Mouse (Mus musculus): ENCODE results near the gene Otof.

Gene Otof

DNA sequence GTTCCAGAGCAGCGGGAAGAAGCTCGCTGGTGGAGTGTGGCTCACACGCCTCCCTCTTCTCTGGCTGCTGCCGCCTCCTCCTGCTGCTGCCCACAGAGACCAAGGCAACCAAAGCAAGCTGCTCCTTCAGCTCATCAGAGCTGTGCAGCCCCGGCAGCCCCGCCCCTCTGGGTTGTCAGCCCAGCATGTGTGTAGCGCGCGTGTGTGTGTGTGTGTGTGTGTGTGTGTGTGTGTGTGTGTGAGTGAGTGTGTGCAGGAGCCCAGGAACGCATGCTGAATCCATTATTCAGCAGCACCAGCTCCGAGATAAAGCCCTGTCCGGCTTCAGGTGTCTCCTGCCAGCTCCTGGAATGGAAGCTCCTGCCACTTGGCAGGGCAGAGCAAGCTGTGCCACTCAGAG is at the start of gene Otof:
Gene Otof (minus strand): TSS at position 112 of the 400 bp plus-strand sequence.
- no peak for DNase-seq (ENCODE audit: low spot score)

DNA sequence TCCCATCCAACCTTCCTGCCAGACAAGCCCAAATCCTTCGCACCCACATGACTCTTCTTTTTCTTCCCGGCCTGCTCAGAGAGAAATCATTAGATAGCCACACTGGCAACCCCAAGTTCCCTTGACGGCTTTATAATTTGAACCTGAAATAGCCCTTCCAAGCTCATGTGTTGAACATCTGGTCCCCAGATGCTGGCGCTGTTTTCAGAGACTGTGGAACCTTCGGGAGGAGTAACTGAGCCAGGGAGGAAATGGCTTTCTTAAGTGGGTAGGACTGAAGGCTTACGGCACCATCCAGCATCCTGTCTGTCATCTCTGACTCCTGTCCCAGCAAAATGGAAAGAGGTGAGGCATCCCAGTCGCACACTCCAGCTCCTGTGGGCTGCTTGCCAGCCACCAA is 35.6 kb upstream of the Otof start:
- no peak for DNase-seq (ENCODE audit: low spot score)

DNA sequence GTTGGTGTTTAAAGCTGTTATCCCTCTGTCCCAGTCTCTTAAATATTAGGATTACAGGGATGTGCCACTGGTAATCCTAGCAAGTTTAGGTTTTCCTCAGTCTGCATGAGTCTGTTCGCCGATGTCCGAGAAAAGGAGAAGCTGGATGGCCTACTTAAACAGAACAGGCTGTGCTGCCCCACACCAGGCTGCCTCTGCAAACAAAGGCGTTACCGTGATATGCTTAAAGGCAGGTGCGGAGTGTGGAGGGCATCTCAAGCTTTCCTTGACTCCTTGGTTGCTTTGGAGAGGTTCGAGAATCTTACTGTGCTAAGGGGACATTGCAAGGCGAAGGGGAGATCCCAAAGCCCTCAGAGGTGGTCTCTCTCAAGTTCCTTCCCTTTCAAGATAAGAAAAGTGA is 35.1 kb upstream of the Otof start:
- no peak for DNase-seq (ENCODE audit: low spot score)

DNA sequence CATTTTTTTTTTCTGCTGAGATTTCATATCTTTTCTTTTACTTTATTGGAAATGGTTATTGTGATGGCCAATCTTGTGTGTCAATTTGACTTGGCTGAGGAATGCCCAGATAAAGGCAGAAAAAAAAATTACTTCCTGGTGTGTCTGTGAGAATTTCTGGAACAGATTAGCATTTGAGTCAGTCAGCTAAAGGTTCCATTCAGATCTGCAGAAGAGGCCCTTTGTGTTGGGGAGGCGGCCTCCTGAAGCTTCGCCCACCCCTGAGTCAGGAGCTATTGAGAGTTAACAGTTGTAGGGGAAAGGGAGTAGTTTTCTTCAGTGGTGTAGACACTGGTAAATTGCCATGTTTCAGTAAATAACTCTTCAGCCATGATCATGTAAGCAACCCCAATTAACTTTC is 33.6 kb upstream of the Otof start:
- no peak for DNase-seq (ENCODE audit: low spot score)

DNA sequence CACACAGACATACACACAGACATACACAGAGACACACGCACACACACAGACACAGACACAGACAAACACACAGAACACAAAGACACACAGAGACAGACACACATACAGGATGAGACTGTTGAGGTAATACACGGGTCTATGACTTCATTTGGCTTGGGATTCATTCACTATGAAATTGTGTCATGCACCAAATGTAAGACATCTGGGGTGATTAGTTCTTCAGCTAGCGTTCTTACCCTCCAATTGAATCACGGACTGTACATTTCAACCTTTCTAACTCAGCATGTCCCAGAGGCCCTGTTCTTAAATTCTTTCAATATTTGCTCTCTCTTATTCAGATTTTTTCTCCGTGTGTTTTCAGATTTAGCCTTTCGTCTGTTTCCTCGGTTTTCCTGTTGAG is 32.9 kb upstream of the Otof start:
- DNase-seq (ENCODE audit: low spot score), result no peak

DNA sequence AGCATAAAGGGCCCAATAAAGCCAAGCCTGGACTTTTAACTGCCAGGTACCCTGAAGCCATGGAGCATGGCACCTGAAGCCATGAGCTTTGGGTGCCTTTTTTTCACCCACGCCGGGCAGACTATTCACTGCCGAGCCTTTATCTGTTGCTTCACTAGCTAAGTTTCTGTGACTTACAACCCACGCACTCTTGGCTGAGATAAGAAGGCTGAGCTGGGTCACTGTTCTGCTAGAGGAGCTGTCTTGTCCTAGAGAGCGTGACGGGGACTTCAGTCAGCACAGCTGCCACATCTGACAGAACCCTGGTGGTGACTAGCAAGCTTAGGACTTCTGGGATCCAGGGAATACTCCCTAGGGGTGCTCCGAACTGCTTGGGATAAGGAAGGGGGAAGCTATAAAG is 32.0 kb upstream of the Otof start:
- DNase-seq (ENCODE audit: low spot score), result no peak

DNA sequence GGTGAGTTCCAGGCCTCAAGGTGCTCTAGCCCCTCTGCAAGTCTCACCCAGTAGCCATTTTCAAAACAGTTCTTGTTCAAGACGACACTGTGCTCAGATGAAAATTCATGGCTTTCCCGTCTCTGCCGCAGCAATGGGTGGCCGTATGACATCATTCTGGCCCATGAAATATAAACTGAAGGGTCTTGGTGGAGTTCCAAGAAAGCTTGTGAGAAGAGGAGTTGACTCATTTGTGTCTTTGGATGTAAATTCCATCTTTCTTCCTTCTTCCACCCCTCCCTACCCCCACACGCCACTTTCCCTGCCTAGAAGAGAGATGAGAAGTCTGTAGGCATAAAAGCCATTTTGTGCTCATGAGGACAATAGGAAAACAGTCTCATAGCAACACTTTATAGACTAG is 29.1 kb upstream of the Otof start:
- DNase-seq (ENCODE audit: low spot score), result no peak

DNA sequence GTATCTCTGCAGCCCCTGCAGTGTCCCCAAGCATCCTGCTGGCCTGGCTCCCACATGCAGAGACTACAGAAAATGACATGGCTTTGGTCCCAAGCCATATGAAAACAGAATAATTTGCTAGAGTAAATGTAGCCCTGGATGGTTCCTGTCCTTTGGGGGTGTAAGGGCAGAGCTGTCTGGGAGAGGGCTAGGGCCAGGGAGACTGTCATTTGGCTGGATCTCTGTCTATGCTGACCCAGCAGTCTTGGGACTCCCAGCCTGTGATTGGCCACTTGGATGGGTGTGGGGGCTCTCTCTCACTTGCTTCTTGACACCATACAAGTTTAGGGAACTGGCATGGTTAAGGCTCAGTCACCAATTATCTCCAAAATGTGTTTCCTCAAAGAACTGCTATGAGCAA is 28.5 kb upstream of the Otof start:
- no peak for DNase-seq (ENCODE audit: low spot score)

DNA sequence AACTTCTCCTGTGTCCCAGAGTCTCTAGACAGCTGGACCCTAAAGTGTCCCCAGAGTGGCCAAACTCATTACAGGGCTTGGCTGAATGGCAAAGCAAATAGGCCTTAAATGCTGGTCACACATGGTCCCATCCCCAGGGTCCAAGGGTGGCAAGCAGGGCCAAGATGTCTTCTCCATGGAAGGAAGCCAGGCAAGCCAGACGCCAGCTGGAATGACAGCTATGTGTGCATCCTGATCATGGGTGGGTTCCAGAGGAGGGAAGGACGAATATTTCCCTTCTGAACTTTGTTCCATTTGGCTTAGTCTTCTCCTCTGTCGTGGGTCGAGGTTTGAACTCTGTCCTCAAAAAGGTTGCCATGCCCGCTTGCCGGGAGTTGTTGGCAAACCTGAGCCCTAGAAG is 23.4 kb upstream of the Otof start:
- no peak for DNase-seq (ENCODE audit: low spot score)

DNA sequence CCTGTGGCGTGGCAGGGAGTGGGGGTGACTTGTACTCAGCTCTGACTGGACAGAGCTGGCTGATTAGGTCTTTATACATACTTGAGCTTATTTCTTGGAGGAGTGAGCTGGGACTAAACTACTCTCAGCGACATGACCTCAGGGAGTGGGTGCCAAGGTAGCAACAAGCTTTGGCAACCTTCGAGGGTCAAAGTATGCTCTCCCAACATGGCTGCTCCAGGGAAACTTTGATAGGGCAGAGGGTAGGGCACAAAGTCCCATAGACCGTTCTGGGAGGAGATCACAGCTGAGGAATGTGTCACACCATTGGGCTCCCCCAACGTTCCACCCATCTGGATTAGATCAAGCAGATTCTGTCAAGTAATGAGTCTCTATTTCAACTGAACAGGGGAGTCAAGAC is 22.9 kb upstream of the Otof start:
- DNase-seq (ENCODE audit: low spot score), result no peak

DNA sequence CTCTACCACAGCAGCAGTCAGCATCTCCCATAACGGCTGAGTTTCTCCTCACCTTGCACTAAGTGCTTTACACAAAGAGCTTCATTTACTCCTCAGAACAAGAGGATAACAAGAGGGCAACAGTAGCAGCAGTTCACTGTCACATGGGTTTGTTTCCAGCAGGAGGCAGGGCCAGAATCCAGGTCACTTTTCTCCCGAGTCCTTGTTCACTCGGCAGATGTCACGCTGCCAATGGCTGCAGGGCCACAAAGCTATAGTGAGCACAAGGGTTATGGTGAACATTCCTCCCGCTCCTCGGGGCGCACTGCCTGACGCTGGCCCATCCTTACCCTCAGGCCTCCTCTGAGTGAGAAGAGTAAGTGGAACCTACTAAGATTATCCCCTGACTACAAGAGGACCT is 21.8 kb upstream of the Otof start:
- no peak for DNase-seq (ENCODE audit: low spot score)

DNA sequence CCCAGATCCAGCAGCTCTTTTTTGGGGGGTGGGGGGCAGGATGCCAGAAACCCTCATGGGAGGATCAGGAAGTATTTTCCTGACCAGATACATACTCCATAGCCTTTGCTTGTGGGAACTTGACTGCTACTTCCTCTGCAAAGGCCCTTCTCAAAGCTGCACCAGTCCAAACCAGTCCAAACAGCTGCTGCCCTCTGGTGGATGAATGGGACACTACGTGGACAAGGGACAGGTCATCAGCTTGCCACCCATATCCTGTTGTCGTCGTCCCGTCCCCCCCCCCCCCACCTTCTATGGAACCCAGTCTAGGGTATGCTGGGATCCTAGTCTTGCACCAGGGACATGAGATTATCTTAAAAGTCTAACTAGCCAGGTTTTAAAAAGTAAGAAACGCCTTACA is 20.6 kb upstream of the Otof start:
- peak; percentile 74 for DNase-seq (ENCODE audit: low spot score)

DNA sequence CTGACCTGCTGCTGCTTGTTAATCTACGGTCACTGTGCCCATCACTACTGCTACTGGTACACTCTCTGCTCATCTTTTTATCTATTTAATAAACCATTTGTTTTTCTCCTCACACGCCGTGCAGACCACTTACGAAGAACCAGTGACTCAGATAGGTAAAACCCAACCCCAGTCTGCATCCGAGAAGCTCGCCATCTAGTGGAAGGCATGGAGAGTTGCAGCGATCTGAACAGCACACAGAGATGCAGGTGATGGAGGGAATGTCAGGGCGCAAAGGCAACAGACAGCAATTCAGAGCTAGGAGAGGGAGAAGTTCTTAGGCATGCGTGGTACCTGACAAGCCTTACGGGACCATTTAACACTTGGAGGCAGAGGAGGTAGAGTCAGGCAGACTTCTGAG is 14.8 kb upstream of the Otof start:
- no peak for DNase-seq (ENCODE audit: low spot score)

DNA sequence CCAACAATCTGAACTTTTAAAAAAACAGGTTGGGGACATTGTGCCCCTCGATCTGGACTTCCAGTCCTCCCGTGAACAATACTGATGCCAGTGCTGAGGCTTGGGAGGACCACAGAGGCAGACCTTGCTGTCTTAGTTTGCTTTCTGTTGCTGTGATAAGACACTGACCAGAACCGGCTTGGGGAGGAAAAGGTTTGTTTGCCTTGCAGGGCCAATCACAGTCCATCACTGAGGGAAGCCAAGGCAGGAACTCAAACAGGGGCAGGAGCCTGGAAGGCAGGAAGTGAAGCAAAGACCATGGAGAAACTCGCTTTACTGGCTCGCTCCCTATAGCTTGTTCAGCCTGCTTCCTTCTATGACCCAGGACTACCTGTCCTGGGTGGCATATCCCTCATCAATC is 10.4 kb upstream of the Otof start:
- DNase-seq (ENCODE audit: low spot score), result no peak

DNA sequence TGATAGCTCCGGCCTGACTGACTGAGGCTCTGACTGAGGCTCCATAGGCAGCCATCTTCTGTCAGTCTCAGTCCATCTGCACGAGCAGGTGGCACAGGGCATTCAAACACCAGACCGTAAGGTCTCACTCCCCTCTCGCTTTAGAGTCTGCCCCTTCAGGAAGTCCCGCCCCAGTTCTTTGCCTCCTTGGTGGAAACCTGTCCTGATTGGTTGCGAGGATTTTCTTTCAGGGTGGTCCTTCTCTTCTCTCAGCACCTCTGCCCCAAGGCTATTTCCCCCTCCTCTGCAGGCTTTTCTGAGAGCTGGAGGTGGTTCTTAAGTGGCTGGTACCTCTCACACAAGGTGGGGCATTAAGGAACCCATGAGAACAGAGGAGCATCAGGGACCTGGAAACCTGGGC is 8.7 kb upstream of the Otof start:
- no peak for DNase-seq (ENCODE audit: low spot score)

DNA sequence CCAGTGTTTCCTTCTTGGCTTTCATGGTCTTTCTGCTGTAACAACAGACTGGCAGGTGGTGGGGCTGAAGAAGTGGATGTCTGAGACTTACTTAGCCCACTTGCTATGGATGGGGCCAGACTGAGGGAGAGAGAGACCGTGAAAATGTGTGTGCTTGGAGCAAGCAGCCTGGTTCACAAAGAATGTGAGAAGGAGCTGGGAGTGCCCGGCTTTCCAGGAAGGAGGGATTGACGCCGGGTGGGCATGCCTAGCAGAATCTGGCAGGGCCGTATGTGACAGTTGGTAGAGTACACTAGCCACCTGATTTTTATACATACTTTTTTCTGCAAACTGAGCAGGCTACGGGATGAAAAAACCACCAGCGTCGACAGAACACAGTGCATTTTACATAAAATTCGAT is 4.6 kb upstream of the Otof start:
- DNase-seq (ENCODE audit: low spot score), result no peak

DNA sequence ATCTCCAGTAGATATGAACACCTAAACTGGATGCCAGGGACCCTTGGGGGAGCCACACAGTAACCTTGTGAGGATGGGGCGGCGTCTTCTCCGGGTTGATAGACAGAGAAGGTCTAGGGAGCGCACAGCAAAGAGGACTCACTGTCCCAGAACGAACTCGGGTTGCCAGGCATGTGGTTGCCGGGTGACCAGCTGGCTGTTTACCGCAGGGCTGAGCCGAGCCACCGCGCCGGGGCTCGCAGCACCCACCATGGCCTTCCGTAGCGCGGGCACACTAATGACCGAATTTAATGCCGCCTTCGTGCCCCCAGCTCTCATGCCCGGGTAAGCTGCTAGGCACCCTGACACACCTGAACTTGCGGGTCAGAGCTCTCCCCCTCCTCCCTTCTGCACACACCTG is 4.1 kb upstream of the Otof start, which contains the start of gene 1700001C02Rik:
Gene 1700001C02Rik (plus strand): TSS at position 187 of the 400 bp plus-strand sequence.
- DNase-seq (ENCODE audit: low spot score), result no peak

DNA sequence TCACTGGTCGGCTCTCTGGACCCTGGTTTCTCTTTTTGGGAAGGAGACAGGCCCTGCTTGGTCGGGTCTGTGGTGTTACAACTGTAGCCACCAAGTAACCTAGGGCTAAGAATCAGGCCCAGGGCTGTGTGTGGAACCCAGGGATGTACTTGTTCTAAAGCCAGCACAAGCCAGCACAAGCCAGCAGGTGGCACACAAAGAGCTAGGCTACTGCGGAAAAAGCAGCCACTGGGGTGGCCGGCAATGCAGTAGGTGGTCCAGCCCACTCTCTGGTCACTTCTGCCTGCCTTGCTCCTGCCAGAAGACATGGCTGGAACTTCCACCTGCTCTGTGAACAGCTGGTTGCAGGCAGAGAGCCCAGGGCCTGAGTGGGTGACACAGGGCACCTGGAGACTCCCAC is 1.6 kb downstream of the Otof start:
- DNase-seq (ENCODE audit: low spot score), result no peak

DNA sequence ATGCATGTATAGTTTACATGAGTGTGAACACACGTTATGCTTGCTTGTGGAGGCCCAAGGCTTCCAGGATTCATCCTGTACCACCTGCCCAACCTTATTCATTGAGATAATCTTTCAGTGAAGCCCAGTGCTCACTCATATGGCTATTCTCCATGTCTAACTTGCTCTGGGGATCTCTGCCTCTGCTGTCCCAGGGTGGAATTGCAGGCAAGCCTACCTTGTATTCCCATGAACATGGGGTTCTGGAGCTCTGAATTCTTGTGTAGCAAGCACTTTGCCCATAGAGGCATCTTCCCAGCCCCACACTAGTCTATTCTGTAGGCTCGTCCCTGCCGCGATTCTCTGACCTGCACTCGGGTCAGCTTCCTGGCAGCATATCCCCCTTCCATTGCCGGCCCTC is 5.7 kb downstream of the Otof start:
- no peak for DNase-seq (ENCODE audit: low spot score)

DNA sequence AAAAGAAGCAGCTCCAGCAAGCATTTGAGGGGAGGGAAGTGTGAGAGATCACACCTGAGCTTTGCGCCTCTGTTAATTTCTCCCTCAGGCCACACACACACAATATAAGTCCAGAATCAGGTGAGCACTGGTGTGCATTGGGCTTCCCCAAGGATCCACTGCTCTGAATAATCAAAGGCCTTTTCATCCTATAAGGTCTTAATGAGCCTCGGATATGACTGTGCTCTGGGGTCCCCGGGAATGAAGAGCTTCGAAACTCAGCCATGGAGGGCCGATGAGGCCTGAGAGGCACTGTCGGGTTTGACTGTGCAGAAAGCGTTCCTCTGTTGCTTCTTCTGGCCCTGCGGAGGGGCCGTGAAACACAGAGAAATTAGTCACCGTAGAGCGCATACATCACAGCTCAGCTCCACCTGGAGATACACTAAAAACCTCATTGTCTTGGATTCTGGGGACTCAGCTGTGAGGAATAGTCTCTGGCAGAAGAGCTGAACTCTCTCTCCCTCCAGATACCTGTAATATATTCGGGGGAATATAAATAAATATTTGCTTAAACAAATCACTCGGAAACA is 17.3 kb downstream of the Otof start:
- DNase-seq (ENCODE audit: low spot score), result no peak

DNA sequence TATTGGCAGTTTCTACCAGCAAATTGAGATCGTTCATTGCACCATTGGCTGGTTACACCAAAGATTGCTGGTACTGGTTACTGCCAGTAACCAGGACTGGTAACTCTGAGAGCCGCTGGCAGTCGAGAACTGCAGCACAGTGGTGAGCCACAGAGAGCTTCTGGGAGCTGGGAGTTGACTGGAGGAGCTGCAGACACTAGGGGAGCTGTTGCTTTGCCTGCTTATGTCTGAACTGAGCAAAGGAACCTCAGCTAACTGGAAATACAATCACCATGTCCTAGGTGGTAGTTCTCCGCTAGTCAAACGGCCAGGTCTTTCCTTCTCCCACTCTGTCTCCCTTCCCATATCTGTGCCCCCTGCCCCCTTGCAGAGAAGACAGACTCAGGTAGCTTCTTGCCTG is 19.5 kb downstream of the Otof start:
- no peak for DNase-seq (ENCODE audit: low spot score)

DNA sequence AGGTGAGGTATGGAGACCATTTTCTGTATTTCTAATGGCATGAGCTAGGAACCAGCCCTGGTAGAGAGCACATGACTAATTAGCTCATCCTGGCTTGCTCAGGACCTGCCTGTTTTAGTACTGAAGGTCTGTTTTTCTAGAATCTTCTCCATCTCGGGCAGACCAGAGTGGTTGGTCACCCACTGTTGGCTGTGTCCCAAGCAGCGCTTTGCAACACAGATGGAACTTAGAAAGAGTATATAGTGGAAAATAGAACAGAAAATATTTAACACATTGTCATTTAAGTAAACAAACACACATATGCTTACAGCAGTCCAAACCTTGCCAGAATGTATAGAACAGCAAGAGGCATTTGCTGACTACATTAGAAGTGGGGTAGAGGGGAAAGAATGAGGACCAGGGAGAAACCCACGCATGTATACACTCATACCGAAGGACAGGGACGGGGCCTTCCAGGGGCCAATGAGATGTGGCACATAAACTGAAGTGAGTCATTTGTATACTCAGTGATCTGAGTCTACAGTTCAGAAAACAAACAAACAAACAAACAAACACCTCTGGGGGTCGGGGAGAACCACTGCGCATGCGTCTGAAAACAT is 21.3 kb downstream of the Otof start:
- DNase-seq (ENCODE audit: low spot score), result no peak

DNA sequence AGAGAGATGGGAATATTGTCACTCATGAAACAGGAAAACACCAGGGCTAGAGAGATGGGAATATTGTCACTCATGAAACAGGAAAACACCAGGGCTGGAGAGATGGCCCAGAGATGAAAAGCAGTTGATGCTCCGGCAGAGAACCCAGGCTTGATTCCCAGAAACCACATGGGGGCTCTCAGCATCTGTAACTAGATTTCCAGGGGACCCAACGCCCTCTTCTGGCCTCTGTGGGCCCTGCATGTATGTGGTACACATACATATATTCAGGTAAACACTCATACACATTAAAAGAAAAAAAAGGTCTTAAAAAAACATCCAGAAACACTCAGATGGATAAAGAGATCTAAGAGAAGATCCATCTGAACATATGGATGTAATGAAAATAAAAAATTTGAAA is 22.8 kb downstream of the Otof start:
- DNase-seq (ENCODE audit: low spot score), result no peak

DNA sequence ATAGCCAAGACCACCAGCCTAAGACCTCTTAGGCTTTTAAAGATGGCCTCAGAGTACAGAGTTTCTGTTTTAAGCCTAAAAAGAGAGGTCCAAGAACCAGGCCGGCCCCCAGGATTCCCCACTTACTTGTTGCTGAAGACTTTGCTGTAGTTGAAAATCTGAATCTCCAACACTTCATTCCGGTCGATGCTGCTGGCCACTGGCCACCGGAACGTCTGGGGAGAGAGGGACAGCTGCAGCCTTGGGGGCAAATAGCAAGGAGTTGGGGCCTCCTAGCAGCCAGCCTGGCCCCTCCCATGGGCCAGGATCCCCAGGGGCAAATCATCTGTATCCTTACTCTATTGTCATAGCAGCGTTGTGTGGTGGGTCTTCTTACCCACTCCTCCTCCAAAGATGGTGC is 34.3 kb downstream of the Otof start:
- DNase-seq (ENCODE audit: low spot score), result no peak
